In the genomic region with DNA sequence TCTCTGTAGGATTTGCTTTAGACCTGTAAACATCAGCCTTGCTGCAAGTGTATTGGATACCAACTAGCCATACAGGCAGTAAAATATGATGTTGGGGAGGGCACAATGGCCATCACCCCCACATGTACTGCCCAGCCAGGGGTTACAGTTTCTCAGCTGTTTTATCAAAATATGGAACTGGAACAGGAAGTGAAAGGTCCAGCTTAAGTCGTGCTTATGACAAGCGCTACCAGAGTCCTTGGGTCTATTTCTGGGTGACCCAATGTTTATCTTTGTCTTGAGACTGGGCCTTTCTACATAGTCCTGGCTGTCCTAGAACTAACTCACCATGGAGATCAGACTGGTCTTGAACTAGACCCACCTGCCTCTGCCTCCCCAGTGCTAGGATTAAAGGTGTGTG, we compare ENCODE assay signal across 22 mouse cellular contexts.
"Had no signal": no experiment of that assay in that cellular context is flagged by ENCODE, and none has a peak within 500 bp of the region (broad histone marks: within the 10 kb centered on the region; RNA-seq: fewer than 3 reads in every experiment).

No protein-coding gene starts in this region.

- H3K27ac ChIP-seq: kidney, embryonic 15.5 days; left cerebral cortex, adult 2 months; limb, embryonic 12.5 days; limb, embryonic 15.5 days; liver, embryonic 15.5 days; midbrain, embryonic 12.5 days; midbrain, embryonic 15.5 days; neural tube, embryonic 13.5 days; stomach, embryonic 15.5 days had no signal

- H3K4me3 ChIP-seq: kidney, embryonic 15.5 days; left cerebral cortex, adult 2 months; limb, embryonic 12.5 days; limb, embryonic 15.5 days; liver, embryonic 15.5 days; midbrain, embryonic 12.5 days; midbrain, embryonic 15.5 days; neural tube, embryonic 13.5 days; stomach, embryonic 15.5 days had no signal

- H3K36me3 ChIP-seq: midbrain, embryonic 15.5 days had no signal

- H3K9ac ChIP-seq: kidney, embryonic 15.5 days; limb, embryonic 12.5 days; limb, embryonic 15.5 days; liver, embryonic 15.5 days; midbrain, embryonic 12.5 days; midbrain, embryonic 15.5 days; neural tube, embryonic 13.5 days; stomach, embryonic 15.5 days had no signal

- DNase-seq: kidney, adult 2 months; kidney, postnatal 10 days; kidney, postnatal 36 days; layer of hippocampus, postnatal 36 days; left cerebral cortex, postnatal 4 days; lung, adult 2 months; lung, postnatal 14 days; lung, postnatal 4 days; retina, postnatal 1 day; right cerebral cortex, postnatal 25 days; spleen, adult 18-20 months; thymus, postnatal 25 days had no signal

- H3K9me3 ChIP-seq: kidney, embryonic 15.5 days; limb, embryonic 12.5 days; limb, embryonic 15.5 days; liver, embryonic 15.5 days; midbrain, embryonic 12.5 days; midbrain, embryonic 15.5 days; neural tube, embryonic 13.5 days; stomach, embryonic 15.5 days had no signal

- ATAC-seq: intestine, postnatal 0 days; midbrain, embryonic 15.5 days had no signal

- H3K4me2 ChIP-seq: kidney, embryonic 15.5 days; limb, embryonic 12.5 days; limb, embryonic 15.5 days; liver, embryonic 15.5 days; midbrain, embryonic 12.5 days; midbrain, embryonic 15.5 days; neural tube, embryonic 13.5 days; stomach, embryonic 15.5 days had no signal

- H3K4me1 ChIP-seq: kidney, embryonic 15.5 days; limb, embryonic 12.5 days; limb, embryonic 15.5 days; liver, embryonic 15.5 days; midbrain, embryonic 15.5 days; neural tube, embryonic 13.5 days; stomach, embryonic 15.5 days had no signal

- H3K27me3 ChIP-seq: kidney, embryonic 15.5 days; limb, embryonic 12.5 days; limb, embryonic 15.5 days; liver, embryonic 15.5 days; midbrain, embryonic 15.5 days; neural tube, embryonic 13.5 days; stomach, embryonic 15.5 days had no signal
